17 mouse cellular contexts compared by ENCODE assay signal in the genomic region with DNA sequence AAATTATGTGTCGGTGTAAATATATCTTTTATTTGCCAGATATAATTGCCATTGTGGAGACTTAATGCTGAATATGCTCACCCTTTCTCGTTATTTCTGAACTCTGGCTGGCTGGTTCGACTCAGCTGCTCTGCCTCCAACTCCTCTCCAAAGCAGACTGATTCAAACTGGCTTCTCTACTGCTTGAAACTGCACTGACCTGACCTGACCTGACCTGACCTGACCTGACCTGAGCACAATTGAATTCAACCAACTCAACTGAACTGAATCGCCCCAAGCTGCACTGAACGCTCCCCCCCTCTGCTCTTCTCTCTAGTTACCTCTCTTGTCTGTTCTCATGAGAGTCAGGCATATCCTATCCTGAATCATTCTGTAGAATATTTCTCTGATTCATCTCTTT.
"Had no signal": no experiment of that assay in that cellular context is flagged by ENCODE, and none has a peak within 500 bp of the region (broad histone marks: within the 10 kb centered on the region; RNA-seq: fewer than 3 reads in every experiment).

No protein-coding gene starts in this region.

- H3K27ac ChIP-seq: liver, embryonic 15.5 days; lung, embryonic 15.5 days; macrophage; midbrain, embryonic 13.5 days; midbrain, embryonic 15.5 days; neural tube, embryonic 12.5 days had no signal

- H3K9me3 ChIP-seq: liver, embryonic 15.5 days; lung, embryonic 15.5 days; megakaryocyte, embryonic 14.5 days; midbrain, embryonic 13.5 days; midbrain, embryonic 15.5 days; neural tube, embryonic 12.5 days had no signal

- DNase-seq: liver, postnatal 0 days; lung, adult 2 months; lung, postnatal 14 days; lung, postnatal 36 days; right cerebral cortex, postnatal 14 days; right cerebral cortex, postnatal 4 days; spleen, adult 18-20 months; thymus, postnatal 14 days; thymus, postnatal 36 days had no signal

- H3K4me3 ChIP-seq: liver, embryonic 15.5 days; lung, embryonic 15.5 days; megakaryocyte, embryonic 14.5 days; midbrain, embryonic 13.5 days; midbrain, embryonic 15.5 days; neural tube, embryonic 12.5 days had no signal

- H3K9ac ChIP-seq: liver, embryonic 15.5 days; liver, postnatal 0 days; lung, embryonic 15.5 days; midbrain, embryonic 13.5 days; midbrain, embryonic 15.5 days; neural tube, embryonic 12.5 days had no signal

- ATAC-seq: liver, postnatal 0 days; lung, postnatal 0 days; midbrain, embryonic 13.5 days; midbrain, embryonic 15.5 days had no signal

- H3K4me1 ChIP-seq: lung, embryonic 15.5 days; megakaryocyte, embryonic 14.5 days; midbrain, embryonic 13.5 days; midbrain, embryonic 15.5 days; neural tube, embryonic 12.5 days had no signal

- H3K4me2 ChIP-seq: liver, embryonic 15.5 days; lung, embryonic 15.5 days; midbrain, embryonic 13.5 days; midbrain, embryonic 15.5 days; neural tube, embryonic 12.5 days had no signal

- H3K36me3 ChIP-seq: liver, embryonic 15.5 days; lung, embryonic 15.5 days; midbrain, embryonic 13.5 days; midbrain, embryonic 15.5 days; neural tube, embryonic 12.5 days had no signal

- H3K27me3 ChIP-seq: liver, embryonic 15.5 days; lung, embryonic 15.5 days; megakaryocyte, embryonic 14.5 days; midbrain, embryonic 13.5 days; midbrain, embryonic 15.5 days; neural tube, embryonic 12.5 days had no signal
